Mouse (Mus musculus) R1 (cell line): ENCODE data around the gene Nacc2.

Source experiments
- DNase-seq: peaks from one replicate; pipeline ENCODE4 v3.0.0-alpha.2; 2018; ENCODE audit warnings: low read depth, low spot score

Nacc2 gene

GRCm38 (mm10) chr2:26139545-26140206, 16.7 kb upstream of the Nacc2 start:
- peak; percentile 58 for DNase-seq

- DNase-seq = no peak
Measured at GRCm38 (mm10) chr2:26139034-26139544, 16.1 kb upstream of the Nacc2 start.

DNA sequence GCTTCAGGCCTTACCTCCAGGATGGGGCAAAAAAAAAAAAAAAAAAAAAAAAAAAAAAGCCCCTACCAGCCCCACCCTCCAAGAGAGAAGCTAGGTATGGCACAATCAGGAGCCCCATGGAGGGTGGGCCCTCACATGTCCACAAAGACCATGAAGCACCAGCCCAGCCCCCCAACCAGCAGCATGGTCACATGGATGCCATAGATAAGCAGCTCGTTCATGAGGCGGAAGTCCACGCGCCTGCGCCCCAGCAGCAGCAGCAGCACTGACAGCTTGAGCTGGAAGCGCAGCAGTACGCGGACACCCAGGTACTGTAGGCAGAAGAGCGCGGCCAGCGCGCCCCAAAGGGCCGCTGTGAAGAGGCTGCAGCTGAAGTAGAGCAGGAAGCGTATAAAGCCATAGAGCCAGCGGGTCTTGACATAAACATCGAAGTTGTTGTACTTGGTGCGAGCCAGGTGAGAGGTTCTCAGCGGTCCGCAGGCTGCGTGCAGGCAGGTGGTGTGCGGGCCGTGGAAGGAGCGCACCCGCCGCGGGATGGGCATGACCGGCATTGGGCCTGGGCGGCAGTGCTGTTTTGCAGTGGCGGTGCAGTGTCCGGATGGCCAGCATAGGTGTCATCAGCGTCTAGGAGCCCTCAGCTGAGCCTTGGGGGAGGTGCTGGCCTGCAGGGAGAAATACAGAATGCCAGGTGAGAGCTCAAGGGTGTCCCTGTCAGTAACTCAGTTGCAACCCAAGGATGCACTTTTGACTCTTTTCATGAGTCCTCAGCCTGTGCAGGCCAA, 15.4 kb upstream of the Nacc2 start:
- peak; percentile 53 for DNase-seq

- no peak for DNase-seq
Measured at GRCm38 (mm10) chr2:26134591-26134990, 11.6 kb upstream of the Nacc2 start.

GRCm38 (mm10) chr2:26132628-26133551, 9.9 kb upstream of the Nacc2 start:
- DNase-seq = peak; percentile 89

GRCm38 (mm10) chr2:26131327-26131726, 8.3 kb upstream of the Nacc2 start:
- no peak for DNase-seq

- DNase-seq = no peak
Measured at GRCm38 (mm10) chr2:26129962-26130361, 6.9 kb upstream of the Nacc2 start.

GRCm38 (mm10) chr2:26129346-26129745, 6.3 kb upstream of the Nacc2 start:
- DNase-seq = peak; percentile 94

DNA sequence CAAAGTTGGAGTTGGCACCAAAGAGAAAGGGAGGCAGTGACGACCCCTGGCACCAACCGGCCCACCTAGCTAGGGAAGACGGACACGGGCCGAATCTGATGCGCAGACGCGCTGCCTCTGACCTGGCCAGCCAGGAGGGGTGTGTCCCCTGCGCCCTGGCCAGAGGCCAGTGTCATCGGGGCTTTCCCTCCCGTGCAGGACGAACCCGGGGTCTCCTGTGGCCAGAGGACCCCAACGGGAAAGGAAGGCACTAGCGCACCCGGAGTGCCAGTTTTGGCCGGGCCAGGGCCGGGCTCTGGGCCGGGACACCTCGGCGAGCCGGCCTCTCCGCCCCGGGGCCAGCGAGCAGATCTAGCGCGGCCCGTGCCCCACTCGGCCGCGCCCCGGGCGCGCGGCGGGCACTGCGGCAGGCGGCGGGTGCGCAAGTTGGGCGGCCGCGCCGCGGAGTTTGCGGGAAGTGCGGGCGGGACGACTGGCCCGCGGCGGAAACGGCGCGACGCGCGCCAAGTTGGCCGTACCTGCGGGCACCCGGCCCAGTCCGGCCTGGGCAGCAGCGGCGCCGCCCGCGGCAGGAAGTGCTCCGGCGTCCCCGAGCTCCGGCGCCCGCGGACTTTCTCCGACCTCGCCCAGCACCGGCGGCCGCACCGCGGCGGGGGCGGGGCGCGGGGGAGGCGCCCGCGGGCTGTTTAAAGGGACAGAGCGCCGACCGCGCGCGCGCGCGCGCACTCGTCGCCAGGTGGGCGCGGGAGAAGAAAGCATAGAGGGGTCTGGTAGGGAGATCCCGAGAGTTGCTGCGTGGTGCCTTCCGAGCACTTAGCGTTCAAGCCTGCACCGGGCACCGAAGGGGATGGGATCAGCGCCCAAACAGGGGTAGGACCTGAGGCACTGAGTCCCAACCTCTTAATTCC, 595 bp downstream of the Nacc2 start:
- peak; percentile 63 for DNase-seq

DNA sequence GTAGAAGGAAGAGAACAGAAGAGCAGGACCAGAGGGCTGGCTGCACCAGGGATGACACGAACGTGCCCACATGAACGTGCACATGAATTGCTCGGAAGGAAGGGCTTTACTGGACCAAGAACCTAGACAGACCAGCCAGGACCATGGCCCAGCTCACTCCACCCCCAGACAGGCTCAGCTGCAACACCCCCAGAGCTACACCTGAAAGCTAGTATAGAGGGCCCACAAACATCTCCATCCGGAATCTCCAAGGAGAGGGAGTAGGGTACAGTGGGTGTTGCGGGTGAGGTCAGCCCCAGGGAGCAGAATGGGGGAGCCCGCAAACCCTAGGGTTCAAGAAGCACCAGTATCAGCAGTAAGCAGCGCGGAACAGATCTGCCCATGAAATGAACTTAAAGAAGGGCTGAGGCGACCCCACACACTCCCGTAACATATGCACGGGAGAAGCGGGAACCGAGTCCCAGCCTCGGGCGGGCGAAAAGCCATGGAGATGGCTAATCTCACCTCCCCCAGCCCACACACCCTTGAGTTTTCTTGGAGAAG, 1.4 kb downstream of the Nacc2 start:
- DNase-seq = no peak

- DNase-seq = no peak
Measured at GRCm38 (mm10) chr2:26119626-26120025, 3.4 kb downstream of the Nacc2 start.

- no peak for DNase-seq
Measured at GRCm38 (mm10) chr2:26119310-26119592, 3.8 kb downstream of the Nacc2 start.

- no peak for DNase-seq
Measured at GRCm38 (mm10) chr2:26118584-26119309, 4.3 kb downstream of the Nacc2 start.

GRCm38 (mm10) chr2:26117580-26117979, 5.4 kb downstream of the Nacc2 start:
- no peak for DNase-seq

DNA sequence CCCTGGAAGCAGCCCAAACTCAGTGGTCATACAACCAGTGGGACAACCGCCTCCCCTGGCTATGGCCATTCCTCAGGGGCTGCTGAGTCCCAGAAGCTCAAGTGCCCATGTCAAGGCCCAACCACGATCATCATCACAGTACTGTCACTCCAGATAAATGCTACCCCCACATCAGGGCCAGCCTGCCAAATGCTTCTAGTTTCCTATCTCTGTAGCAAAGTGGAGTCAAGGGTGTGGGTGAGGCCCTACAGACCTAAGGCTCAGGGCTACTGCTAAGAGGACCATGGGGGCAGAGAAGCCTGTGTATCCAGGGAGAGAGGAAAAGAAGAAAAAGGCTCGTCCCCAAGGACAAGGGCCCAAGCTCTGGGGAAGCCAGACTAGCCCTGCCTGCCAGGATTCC, 6.5 kb downstream of the Nacc2 start:
- no peak for DNase-seq

GRCm38 (mm10) chr2:26115215-26115614, 7.8 kb downstream of the Nacc2 start:
- DNase-seq = no peak

DNA sequence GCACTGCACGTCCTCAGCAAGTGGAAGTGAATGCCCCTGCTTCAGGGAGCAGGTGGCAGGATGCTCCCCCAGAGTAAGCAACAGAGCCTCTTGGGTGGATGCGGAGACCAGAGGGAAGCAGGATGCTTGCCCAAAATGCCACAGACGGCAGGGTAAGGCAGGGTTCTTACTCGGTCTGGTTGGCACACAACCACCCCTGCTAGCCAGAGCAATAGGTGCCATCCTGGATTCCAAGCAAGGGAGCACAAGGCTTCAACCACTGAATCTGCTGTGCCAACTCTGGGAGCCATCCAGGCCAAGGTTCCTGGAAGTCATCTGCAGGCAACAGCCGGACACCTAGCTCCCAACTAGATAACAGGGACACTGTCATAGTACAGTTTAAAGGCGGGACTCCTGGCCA, 14.8 kb downstream of the Nacc2 start:
- no peak for DNase-seq

DNA sequence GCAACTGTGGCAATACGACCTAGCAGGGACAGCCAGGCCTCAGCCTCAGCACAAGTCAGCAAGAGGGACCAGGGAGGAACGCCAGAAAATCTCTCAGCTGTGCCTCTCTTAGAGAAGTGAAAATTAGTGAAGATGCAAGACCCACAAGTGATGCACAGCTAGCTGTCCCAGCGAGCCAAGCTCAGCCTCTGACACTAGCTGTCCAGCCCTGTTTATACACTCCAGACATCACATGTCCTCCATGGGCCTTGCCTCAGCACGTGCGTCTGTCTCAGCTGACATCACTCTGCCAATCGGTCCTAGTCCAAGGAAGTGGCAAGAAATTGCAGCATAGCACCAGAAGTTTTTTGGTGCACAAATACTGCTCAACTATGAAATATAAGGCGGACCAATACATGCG, 16.0 kb downstream of the Nacc2 start:
- no peak for DNase-seq

GRCm38 (mm10) chr2:26106233-26106632, 16.8 kb downstream of the Nacc2 start:
- DNase-seq = no peak

- DNase-seq = no peak
Measured at GRCm38 (mm10) chr2:26100296-26100695, 22.7 kb downstream of the Nacc2 start.
